Mouse (Mus musculus) gastrocnemius, adult 18-20 months (tissue): ENCODE measurements around the gene Bsph2. TPM values are rescaled to one million over a fixed set of nuclear protein-coding genes. Genes with fewer than 3 reads are reported as not detected.

Source experiments
- DNase-seq: peaks from one replicate; pipeline ENCODE4 v3.0.0; 2021; ENCODE audit warnings: low spot score
- long read RNA-seq, 2 experiments: library from polyadenylated mRNA; stranded (forward); transcript quantifications; one replicate each; pipeline ENCODE4 v2.0.0; 2021
- total RNA-seq, 2 experiments: library from RNA; stranded (reverse); gene quantifications; 2 replicates each; pipeline ENCODE4 v1.2.3; 2021

Gene Bsph2
- not detected for total RNA-seq
- long read RNA-seq, experiment 1, result 0 reads
- long read RNA-seq, experiment 2, result 0 reads

GRCm38 (mm10) chr7:13570967-13571366 is at the start of gene Bsph2:
Gene Bsph2 (minus strand): TSS chr7:13571067.
- no peak for DNase-seq

- DNase-seq, result no peak
These were observed 59.3 kb downstream of the Bsph2 start for GRCm38 (mm10) chr7:13511539-13511938.

Other genes with a start within 250 kb of the Bsph2 start
- gene Pla2g4c, start 246.4 kb downstream of the Bsph2 start, total RNA-seq, result not detected
- gene Cabp5, start 172.9 kb downstream of the Bsph2 start, total RNA-seq, result not detected
- gene Bsph1, start 120.2 kb downstream of the Bsph2 start, total RNA-seq, result not detected
- gene Sult2a5, start 52.9 kb upstream of the Bsph2 start, total RNA-seq, result not detected
- gene Sult2a2, start 162.4 kb upstream of the Bsph2 start, total RNA-seq, result not detected